8 mouse cellular contexts compared by ENCODE assay signal in the genomic region with DNA sequence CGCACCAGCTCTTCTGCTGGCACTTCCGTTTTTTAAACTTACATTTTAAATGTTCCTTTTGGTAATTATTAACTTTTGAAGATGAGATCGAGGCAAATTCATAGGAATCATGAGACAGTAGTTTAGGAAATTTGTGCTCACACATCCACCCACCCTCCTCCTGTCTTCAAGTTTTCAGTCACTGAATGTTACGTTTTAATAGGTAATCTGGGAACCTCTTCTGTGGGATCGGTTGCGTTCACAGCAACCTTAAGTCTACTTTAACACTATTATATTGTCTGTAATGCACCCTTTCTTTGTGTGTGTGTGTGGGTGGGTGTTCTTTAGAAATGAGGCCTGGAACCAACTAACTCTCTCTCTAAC. TPM values are rescaled to one million over a fixed set of nuclear protein-coding genes. Genes with fewer than 3 reads are reported as not detected.
DNase-seq lines count a peak whose midpoint lies in the region; ATAC-seq and TF ChIP-seq lines count a peak whose summit lies in the region.

No protein-coding gene starts in this region.

- in situ Hi-C loops in ES-E14 (cut with MboI; ENCODE audit: low sequenced_read_pairs in 2 of 2, unreplicated experiment in 2 of 2), result no loop called here

- peak overlapping the region; percentile 93 to 99; a peak in 3 of 4 replicates for H3K27ac ChIP-seq in heart, embryonic 14.5 days (replicated peaks in 1 of 2; ENCODE audit: control insufficient read depth in 1 of 2, insufficient read depth in 1 of 2, low read depth in 2 of 2, low read length in 2 of 2)
- no peak overlapping the region for H3K27ac ChIP-seq in ES-E14 (ENCODE audit: insufficient read depth, low read depth, low read length, poor library complexity, severe bottlenecking)
- peak overlapping the region; percentile 97; the same call in 1 of the 2 replicates for H3K27ac ChIP-seq in forebrain, embryonic 16.5 days (ENCODE audit: low read length)
- H3K27ac ChIP-seq in liver, embryonic 16.5 days (ENCODE audit: low read length), result peak overlapping the region; percentile 91

- H3K9ac ChIP-seq in heart, embryonic 14.5 days (ENCODE audit: low read length), result peak overlapping the region; percentile 93
- peak overlapping the region; percentile 87; the same call in 1 of the 2 replicates for H3K9ac ChIP-seq in ES-E14 (ENCODE audit: insufficient read depth, low read depth, low read length, poor library complexity, severe bottlenecking)
- H3K9ac ChIP-seq in forebrain, embryonic 16.5 days (replicated peaks; ENCODE audit: low read depth, low read length), result peak overlapping the region; percentile 90; the same call in 1 of the 2 replicates
- peak overlapping the region; percentile 73; the same call in 1 of the 2 replicates for H3K9ac ChIP-seq in liver, embryonic 16.5 days (ENCODE audit: low read depth, low read length)

- peak overlapping the region; percentile 79 for H3K4me2 ChIP-seq in heart, embryonic 14.5 days (ENCODE audit: low read length)
- H3K4me2 ChIP-seq in forebrain, embryonic 16.5 days (ENCODE audit: low read length), result peak overlapping the region; percentile 67
- peak overlapping the region; percentile 79 for H3K4me2 ChIP-seq in liver, embryonic 16.5 days (ENCODE audit: low read depth, low read length)

- H3K4me1 ChIP-seq in heart, embryonic 14.5 days (ENCODE audit: control insufficient read depth in 2 of 2, insufficient read depth in 2 of 2, low read length in 2 of 2), result peaks cover 0 to 13% of the 10 kb centered on the region in 2 experiments; a peak in 3 of 4 replicates
- no peaks in the 10 kb centered on the region; a peak in 1 of 4 replicates for H3K4me1 ChIP-seq in ES-E14 (ENCODE audit: control insufficient read depth in 2 of 2, insufficient read depth in 2 of 2, low read length in 2 of 2, poor library complexity in 1 of 2)
- peaks cover 9% of the 10 kb centered on the region; the same call in 1 of the 2 replicates for H3K4me1 ChIP-seq in forebrain, embryonic 16.5 days (replicated peaks; ENCODE audit: control insufficient read depth, insufficient read depth, low read length)
- H3K4me1 ChIP-seq in liver, embryonic 16.5 days (ENCODE audit: control insufficient read depth, low read depth, low read length), result peaks cover 3% of the 10 kb centered on the region

- H3K9me3 ChIP-seq in heart, embryonic 14.5 days (ENCODE audit: control insufficient read depth, low read length), result no peaks in the 10 kb centered on the region
- H3K9me3 ChIP-seq in ES-E14 (ENCODE audit: control insufficient read depth, insufficient read depth, low read depth, low read length), result no peaks in the 10 kb centered on the region
- H3K9me3 ChIP-seq in forebrain, embryonic 16.5 days (ENCODE audit: control insufficient read depth, low read length), result no peaks in the 10 kb centered on the region
- H3K9me3 ChIP-seq in liver, embryonic 16.5 days (replicated peaks; ENCODE audit: control insufficient read depth, low read length), result no peaks in the 10 kb centered on the region

- ATAC-seq in heart, embryonic 14.5 days (ENCODE audit: insufficient number of reproducible peaks, insufficient read depth, low FRiP score, low read depth), result no peak
- ATAC-seq in forebrain, embryonic 16.5 days, result no peak
- no peak for ATAC-seq in liver, embryonic 16.5 days (ENCODE audit: low read depth)

- H3K27me3 ChIP-seq in heart, embryonic 14.5 days (ENCODE audit: control insufficient read depth, insufficient read depth, low read length), result no peaks in the 10 kb centered on the region
- no peaks in the 10 kb centered on the region for H3K27me3 ChIP-seq in forebrain, embryonic 16.5 days (replicated peaks; ENCODE audit: control insufficient read depth, insufficient read depth, low read length)
- H3K27me3 ChIP-seq in liver, embryonic 16.5 days (ENCODE audit: control insufficient read depth, insufficient read depth, low read depth, low read length), result peaks cover 2% of the 10 kb centered on the region

- 21% methylated on average over 6 of the region's 6 CpGs for WGBS in heart, embryonic 14.5 days
- 10% methylated on average over 6 of the region's 6 CpGs for WGBS in forebrain, embryonic 16.5 days
- 19% methylated on average over 6 of the region's 6 CpGs for WGBS in liver, embryonic 16.5 days (ENCODE audit: insufficient replicate concordance)

- DNase-seq in heart, adult 11 months, result no peak
- no peak for DNase-seq in ES-E14 (ENCODE audit: low read depth, low spot score)
- no peak for DNase-seq in adrenal gland, postnatal 36 days
- DNase-seq in urinary bladder, postnatal 14 days (ENCODE audit: low spot score), result no peak
- no peak for DNase-seq in urinary bladder, adult 18-20 months (ENCODE audit: low spot score in 2 of 2)

- H3K36me3 ChIP-seq in heart, embryonic 14.5 days (ENCODE audit: control insufficient read depth, insufficient read depth, low read length), result no peaks in the 10 kb centered on the region
- H3K36me3 ChIP-seq in ES-E14 (ENCODE audit: control insufficient read depth, insufficient read depth, low read length, poor library complexity, severe bottlenecking), result no peaks in the 10 kb centered on the region
- H3K36me3 ChIP-seq in forebrain, embryonic 16.5 days (ENCODE audit: control insufficient read depth, insufficient read depth), result no peaks in the 10 kb centered on the region
- no peaks in the 10 kb centered on the region for H3K36me3 ChIP-seq in liver, embryonic 16.5 days (ENCODE audit: control insufficient read depth, insufficient read depth)

- H3K4me3 ChIP-seq in heart, embryonic 14.5 days (ENCODE audit: control insufficient read depth in 1 of 2, insufficient read depth in 1 of 2, low read depth in 1 of 2, low read length in 2 of 2), result peak overlapping the region; percentile 88 to 91
- peak overlapping the region; percentile 90 to 97 for H3K4me3 ChIP-seq in ES-E14 (ENCODE audit: insufficient read depth in 1 of 2, low read depth in 1 of 2, low read length in 2 of 2, poor library complexity in 1 of 2, severe bottlenecking in 1 of 2)
- peak overlapping the region; percentile 84 for H3K4me3 ChIP-seq in forebrain, embryonic 16.5 days (replicated peaks; ENCODE audit: low read length)
- H3K4me3 ChIP-seq in liver, embryonic 16.5 days (ENCODE audit: low read depth, low read length), result peak overlapping the region; percentile 75

TF ChIP-seq in ES-E14, 5 proteins besides CTCF, POLR2A, EP300 and RAD21:
- TF ChIP-seq MAFK (IDR thresholded peaks at IDR 0.05; ENCODE audit: insufficient read depth, low read depth, low read length) (no peak), ZC3H11A (IDR thresholded peaks at IDR 0.05; ENCODE audit: borderline replicate concordance, low read depth, low read length) (no peak), HCFC1 (IDR thresholded peaks at IDR 0.05; ENCODE audit: borderline replicate concordance, insufficient read depth, low read length) (no peak)

RNA-seq across cellular contexts. Expression of gene Tet2, which starts 0.3 kb away (rescaled TPM):
- 19.9 and 20.0 TPM in 2 replicates for polyA plus RNA-seq in heart, embryonic 14.5 days (2014; fragmentation: Nextera tagmentation; extraction: Ambion mirVana)
- total RNA-seq in ES-E14 (2012; rRNA removed), result 86.9 and 106 TPM in 2 replicates
- polyA plus RNA-seq in forebrain, embryonic 16.5 days (2015; fragmentation: Nextera tagmentation; extraction: Ambion mirVana), result 17.1 and 24.0 TPM in 2 replicates
- polyA plus RNA-seq in liver, embryonic 16.5 days (2015; fragmentation: Nextera tagmentation; extraction: Ambion mirVana), result 2.9 and 3.0 TPM in 2 replicates
- total RNA-seq in adrenal gland, postnatal 36 days (2021), result 10 to 100 TPM; 34.1 to 39.5 TPM
